Mouse (Mus musculus) stomach, embryonic 14.5 days (tissue): ENCODE results near the gene Dscam. TPM values are rescaled to one million over a fixed set of nuclear protein-coding genes. Genes with fewer than 3 reads are reported as not detected.

Source experiments
- ATAC-seq: fragments of 200-750 bp; cut with Nextera tagmentation; 2 replicates; pipeline ENCODE4 v1.8.0; 2017; ENCODE audit warnings: low read depth, moderate TSS enrichment; ENCODE audit not compliant: insufficient number of reproducible peaks, insufficient read depth, low FRiP score
- H3K27ac ChIP-seq: fragments of 300-500 bp; sonication (generic); 2 replicates; pipeline ENCODE4 v1.5.1; 2014; ENCODE audit warnings: mild to moderate bottlenecking, low read length, moderate library complexity, mixed read lengths
- H3K27me3 ChIP-seq: fragments of 300-500 bp; sonication (generic); 2 replicates; pipeline ENCODE4 v1.6.1; 2014; ENCODE audit warnings: low read length, control low read depth, mixed read lengths; ENCODE audit not compliant: control insufficient read depth, insufficient read depth
- H3K36me3 ChIP-seq: fragments of 300-500 bp; sonication (generic); 2 replicates; pipeline ENCODE4 v1.6.1; 2014; ENCODE audit warnings: mild to moderate bottlenecking, control low read depth, low read length, moderate library complexity, mixed read lengths; ENCODE audit not compliant: control insufficient read depth, insufficient read depth
- H3K4me1 ChIP-seq: fragments of 300-500 bp; sonication (generic); 2 replicates; pipeline ENCODE4 v1.6.1; 2014; ENCODE audit warnings: low read length, control low read depth, mixed read lengths; ENCODE audit not compliant: control insufficient read depth, insufficient read depth
- H3K4me2 ChIP-seq: fragments of 300-500 bp; sonication (generic); replicated peaks from 2 replicates; pipeline ENCODE4 v1.6.1; 2014; ENCODE audit warnings: low read depth, low read length, control low read depth
- H3K4me3 ChIP-seq: fragments of 300-500 bp; sonication (generic); 2 replicates; pipeline ENCODE4 v1.5.1; 2014; ENCODE audit warnings: low read depth, low read length, control low read depth
- H3K9ac ChIP-seq: fragments of 300-500 bp; sonication (generic); replicated peaks from 2 replicates; pipeline ENCODE4 v1.6.1; 2014; ENCODE audit warnings: low read depth, mild to moderate bottlenecking, control low read depth, low read length, moderate library complexity, mixed read lengths
- H3K9me3 ChIP-seq: fragments of 300-500 bp; sonication (generic); 2 replicates; pipeline ENCODE4 v1.6.1; 2016; ENCODE audit warnings: low read depth, low read length, control low read depth; ENCODE audit not compliant: control insufficient read depth
- WGBS: fragments of 180-500 bp; shearing (Covaris S2); extraction: QIAGEN DNeasy Blood & Tissue Kit; methylation state at CpG from one replicate; pipeline ENCODE4 v1.1.7; 2014; 5-methylcytosine and 5-hydroxymethylcytosine counted together
- polyA plus RNA-seq: library from polyadenylated mRNA; unstranded; fragments of >200 nt; fragmentation: Nextera tagmentation; extraction: Ambion mirVana; gene quantifications from 2 replicates; pipeline ENCODE4 v1.2.1, GENCODE M21; 2014

The Dscam gene
- polyA plus RNA-seq, 1 experiment from 2014 or later: 0.30 TPM

- no peak overlapping the region for H3K9ac ChIP-seq
- no peaks in the 10 kb centered on the region for H3K27me3 ChIP-seq
- no peak overlapping the region for H3K4me2 ChIP-seq
- H3K4me1 ChIP-seq: no peaks in the 10 kb centered on the region
- ATAC-seq: no peak
- no peaks in the 10 kb centered on the region for H3K9me3 ChIP-seq
- no peak overlapping the region for H3K4me3 ChIP-seq
- no peaks in the 10 kb centered on the region for H3K36me3 ChIP-seq
- H3K27ac ChIP-seq: no peak overlapping the region
These were observed 535.8 kb downstream of the Dscam start for GRCm38 (mm10) chr16:96634791-96635143.

GRCm38 (mm10) chr16:96634097-96634790 lies 536.3 kb downstream of the Dscam start:
- no peaks in the 10 kb centered on the region for H3K4me1 ChIP-seq
- no peaks in the 10 kb centered on the region for H3K9me3 ChIP-seq
- no peak overlapping the region for H3K4me3 ChIP-seq
- H3K9ac ChIP-seq: no peak overlapping the region
- no peak overlapping the region for H3K4me2 ChIP-seq
- 88% methylated on average over 4 of the region's 4 CpGs for WGBS
- H3K36me3 ChIP-seq: no peaks in the 10 kb centered on the region
- ATAC-seq: no peak
- no peak overlapping the region for H3K27ac ChIP-seq
- no peaks in the 10 kb centered on the region for H3K27me3 ChIP-seq

GRCm38 (mm10) chr16:96630241-96630640 lies 540.3 kb downstream of the Dscam start:
- WGBS: 70% methylated on average over 7 of the region's 7 CpGs
- Histone ChIP-seq H3K36me3 (no peaks in the 10 kb centered on the region), H3K27ac (no peak overlapping the region), H3K9ac (no peak overlapping the region), H3K4me2 (no peak overlapping the region), H3K27me3 (no peaks in the 10 kb centered on the region), H3K4me1 (no peaks in the 10 kb centered on the region), H3K9me3 (no peaks in the 10 kb centered on the region), H3K4me3 (no peak overlapping the region)
- no peak for ATAC-seq

GRCm38 (mm10) chr16:96629623-96630022 lies 540.9 kb downstream of the Dscam start:
- no peak for ATAC-seq
- no peaks in the 10 kb centered on the region for H3K36me3 ChIP-seq
- no peak overlapping the region for H3K27ac ChIP-seq
- H3K4me3 ChIP-seq: no peak overlapping the region
- no peak overlapping the region for H3K4me2 ChIP-seq
- H3K4me1 ChIP-seq: no peaks in the 10 kb centered on the region
- H3K27me3 ChIP-seq: no peaks in the 10 kb centered on the region
- no peak overlapping the region for H3K9ac ChIP-seq
- 85% methylated on average over 5 of the region's 5 CpGs for WGBS
- no peaks in the 10 kb centered on the region for H3K9me3 ChIP-seq

GRCm38 (mm10) chr16:96625468-96625867 lies 545.1 kb downstream of the Dscam start:
- H3K4me2 ChIP-seq: no peak overlapping the region
- no peak overlapping the region for H3K9ac ChIP-seq
- H3K27ac ChIP-seq: no peak overlapping the region
- H3K27me3 ChIP-seq: no peaks in the 10 kb centered on the region
- no peak overlapping the region for H3K4me3 ChIP-seq
- no peaks in the 10 kb centered on the region for H3K36me3 ChIP-seq
- no peaks in the 10 kb centered on the region for H3K9me3 ChIP-seq
- ATAC-seq: no peak
- WGBS: 67% methylated on average over 4 of the region's 4 CpGs
- H3K4me1 ChIP-seq: no peaks in the 10 kb centered on the region

GRCm38 (mm10) chr16:96624570-96625411 lies 545.8 kb downstream of the Dscam start:
- no peak overlapping the region for H3K4me2 ChIP-seq
- no peak for ATAC-seq
- H3K4me1 ChIP-seq: no peaks in the 10 kb centered on the region
- 72% methylated on average over 6 of the region's 7 CpGs for WGBS
- no peaks in the 10 kb centered on the region for H3K27me3 ChIP-seq
- no peak overlapping the region for H3K27ac ChIP-seq
- H3K4me3 ChIP-seq: no peak overlapping the region
- H3K36me3 ChIP-seq: no peaks in the 10 kb centered on the region
- H3K9me3 ChIP-seq: no peaks in the 10 kb centered on the region
- H3K9ac ChIP-seq: no peak overlapping the region

GRCm38 (mm10) chr16:96620861-96621260 lies 549.7 kb downstream of the Dscam start:
- Histone ChIP-seq H3K4me3 (no peak overlapping the region), H3K27me3 (no peaks in the 10 kb centered on the region), H3K36me3 (no peaks in the 10 kb centered on the region), H3K9me3 (no peaks in the 10 kb centered on the region), H3K9ac (no peak overlapping the region), H3K27ac (no peak overlapping the region), H3K4me1 (no peaks in the 10 kb centered on the region), H3K4me2 (no peak overlapping the region)
- ATAC-seq: no peak
- WGBS: 88% methylated on average over 6 of the region's 6 CpGs

- Histone ChIP-seq H3K36me3 (no peaks in the 10 kb centered on the region), H3K4me3 (no peak overlapping the region), H3K9ac (no peak overlapping the region), H3K9me3 (no peaks in the 10 kb centered on the region), H3K27me3 (no peaks in the 10 kb centered on the region), H3K4me2 (no peak overlapping the region), H3K27ac (no peak overlapping the region), H3K4me1 (no peaks in the 10 kb centered on the region)
- ATAC-seq: no peak
- 75% methylated on average over 5 of the region's 5 CpGs for WGBS
These were observed 550.1 kb downstream of the Dscam start for GRCm38 (mm10) chr16:96620402-96620801.
